Mouse (Mus musculus) ES-E14 (cell line): ENCODE results near the gene Heatr4.

Experiments
- CHD2 ChIP-seq: IDR thresholded peaks from 2 replicates; pipeline ENCODE4 v1.6.1; 2014; ENCODE audit warnings: mild to moderate bottlenecking, low read depth, low read length, inconsistent platforms
- HCFC1 ChIP-seq: IDR thresholded peaks from 2 replicates; pipeline ENCODE4 v1.6.1; 2012; ENCODE audit warnings: low read length, inconsistent platforms, borderline replicate concordance; ENCODE audit not compliant: insufficient read depth
- MAFK ChIP-seq: IDR thresholded peaks from 2 replicates; pipeline ENCODE4 v1.6.1; 2014; ENCODE audit warnings: mild to moderate bottlenecking, low read depth, low read length, inconsistent platforms; ENCODE audit not compliant: insufficient read depth
- ZC3H11A ChIP-seq: IDR thresholded peaks from 2 replicates; pipeline ENCODE4 v1.6.1; 2012; ENCODE audit warnings: low read depth, mild to moderate bottlenecking, inconsistent platforms, low read length, borderline replicate concordance
- ZNF384 ChIP-seq: IDR thresholded peaks from 2 replicates; pipeline ENCODE4 v1.6.1; 2012; ENCODE audit warnings: low read depth, low read length, inconsistent platforms

GRCm38 (mm10) chr12:83929186-83929804 lies 55.4 kb downstream of the Heatr4 start:
- no peak for TF ChIP-seq CHD2
- TF ChIP-seq ZC3H11A, result no peak
- TF ChIP-seq HCFC1, result no peak
- no peak for TF ChIP-seq MAFK
- no peak for TF ChIP-seq ZNF384
